Mouse (Mus musculus) skeletal muscle tissue, postnatal 0 days (tissue): ENCODE measurements around the gene Pole3. TPM values are rescaled to one million over a fixed set of nuclear protein-coding genes. Genes with fewer than 3 reads are reported as not detected.

ENCODE experiments used
- polyA plus RNA-seq: library from polyadenylated mRNA; unstranded; fragments of >200 nt; fragmentation: Nextera tagmentation; extraction: Ambion mirVana; gene quantifications from 2 replicates; pipeline ENCODE4 v1.2.1, GENCODE M21; 2015

The Pole3 gene
- 31.7 and 36.3 TPM in 2 replicates for polyA plus RNA-seq

DNA sequence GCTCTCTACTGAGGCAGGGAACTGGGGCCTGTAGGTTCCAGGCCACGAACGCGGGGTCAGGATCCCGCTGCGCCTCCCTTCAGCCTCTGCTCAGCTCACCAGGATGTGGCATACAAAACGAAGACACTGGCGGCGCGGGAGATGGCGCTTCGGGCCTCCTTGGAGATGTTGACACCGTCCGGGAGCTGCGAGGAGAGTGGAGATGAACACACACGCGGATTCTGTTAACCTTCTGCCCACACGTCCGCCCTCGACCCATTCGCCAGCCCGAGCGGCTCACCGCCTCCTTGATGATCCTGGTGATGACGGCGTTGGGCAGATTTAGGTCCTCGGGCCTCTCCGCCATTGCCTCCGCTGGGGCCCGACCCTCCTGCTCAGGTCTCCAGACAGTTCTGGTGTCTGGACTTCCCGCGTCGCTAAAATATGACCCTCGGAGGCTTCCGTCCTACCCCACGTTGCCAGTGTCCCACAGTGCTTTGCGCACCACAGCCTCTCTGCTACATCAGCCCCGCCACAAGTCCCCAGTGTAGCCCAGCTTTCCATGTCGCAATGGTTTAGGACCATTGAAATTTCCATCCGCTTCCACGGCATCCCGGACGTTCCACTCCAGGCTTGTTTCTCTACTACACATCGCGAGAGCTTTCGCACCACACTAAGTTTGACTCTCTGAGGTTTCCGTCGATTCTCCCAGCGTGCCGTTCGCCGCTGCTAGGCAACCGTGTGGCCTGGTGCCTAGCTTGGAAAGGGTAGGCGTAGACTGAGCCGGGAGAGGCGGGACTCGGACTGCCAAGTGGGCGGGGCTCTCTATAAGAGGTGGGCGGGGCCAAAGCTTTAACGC lies at the start of gene Pole3, which contains the start of gene 4933430I17Rik:
Gene Pole3, minus strand, starts transcription at position 418 of the 838 bp plus-strand sequence.
Gene 4933430I17Rik, plus strand, starts transcription at position 719 of the 838 bp plus-strand sequence.

DNA sequence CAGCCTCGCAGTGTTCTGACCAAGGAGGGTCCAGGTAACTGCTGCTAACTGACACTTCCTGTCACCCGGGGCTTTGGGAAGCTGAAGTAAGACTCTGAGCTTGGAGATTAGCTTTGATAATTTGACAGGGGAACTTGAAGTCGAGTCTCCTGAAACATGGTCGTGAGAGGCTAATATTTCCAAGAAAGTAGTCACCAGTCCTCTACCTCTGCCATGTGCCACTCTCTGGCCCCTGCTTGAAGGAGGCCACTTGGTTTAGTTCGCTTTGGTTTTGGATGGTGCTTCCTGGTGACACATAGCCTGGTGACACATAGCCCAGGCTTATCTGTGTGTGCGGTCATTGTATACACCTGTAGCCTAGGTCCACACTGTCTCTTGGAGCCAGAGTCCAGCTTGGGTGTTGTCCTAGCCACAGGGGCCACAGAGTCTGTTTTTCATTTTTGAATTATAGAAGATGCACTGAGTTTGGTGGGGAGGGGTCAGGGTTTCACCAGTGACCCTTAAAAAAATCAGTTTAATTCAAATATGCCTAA lies 35.0 kb upstream of the Pole3 start, which contains the start of gene Rgs3:
Gene Rgs3, plus strand, starts transcription at position 51 of the 533 bp plus-strand sequence.

DNA sequence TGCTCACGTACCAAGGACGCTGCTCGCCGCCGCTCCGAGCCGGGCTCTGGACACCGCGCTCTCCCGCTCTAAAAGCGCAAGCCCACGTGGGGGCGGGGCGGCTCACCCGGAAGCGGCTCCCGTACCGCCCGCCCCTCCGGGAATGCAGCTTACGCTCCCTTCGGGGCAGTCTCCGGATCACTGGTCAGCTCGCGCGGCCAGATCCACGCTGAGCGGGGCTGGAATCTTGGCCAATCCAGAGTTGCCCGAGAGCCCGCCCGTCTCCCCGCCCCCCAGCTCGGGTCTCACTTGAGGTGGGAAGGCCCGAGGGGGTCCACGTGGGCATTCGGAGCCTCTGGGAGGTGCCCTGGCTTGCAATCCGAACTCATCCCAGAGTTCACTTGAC lies 5.0 kb downstream of the Pole3 start, which contains the start of gene Alad:
Gene Alad, minus strand, starts transcription at position 70 of the 385 bp plus-strand sequence.

DNA sequence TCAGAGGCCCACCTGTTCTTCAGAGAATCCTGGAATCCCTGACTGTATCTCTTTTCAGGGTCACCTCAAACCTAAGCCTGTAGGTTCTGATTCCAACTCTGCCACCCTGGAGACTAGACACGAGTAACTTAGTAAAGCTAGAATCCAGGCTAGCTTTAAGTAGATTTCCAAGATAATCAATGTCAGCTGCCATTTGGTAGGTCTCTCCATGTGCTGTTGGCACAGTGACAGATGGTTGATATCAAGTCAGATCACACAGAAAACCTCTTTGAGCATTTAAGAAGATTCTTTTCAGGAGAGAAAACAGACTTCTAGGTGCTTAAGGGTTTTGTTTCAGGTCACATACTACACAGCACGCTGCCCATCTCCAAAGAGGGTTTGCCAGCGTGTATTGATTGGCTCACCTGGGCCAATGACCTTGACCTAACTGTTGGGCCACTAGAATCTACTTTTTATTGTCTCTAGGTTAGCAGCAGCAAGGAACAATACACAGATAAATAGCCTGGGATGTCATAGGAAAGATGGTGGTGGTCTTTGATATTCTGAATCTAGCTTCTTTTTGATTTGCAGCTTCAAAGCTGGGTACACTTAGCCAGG lies 21.4 kb downstream of the Pole3 start, which contains the start of gene Hdhd3:
Gene Hdhd3, minus strand, starts transcription at position 94 of the 597 bp plus-strand sequence.

DNA sequence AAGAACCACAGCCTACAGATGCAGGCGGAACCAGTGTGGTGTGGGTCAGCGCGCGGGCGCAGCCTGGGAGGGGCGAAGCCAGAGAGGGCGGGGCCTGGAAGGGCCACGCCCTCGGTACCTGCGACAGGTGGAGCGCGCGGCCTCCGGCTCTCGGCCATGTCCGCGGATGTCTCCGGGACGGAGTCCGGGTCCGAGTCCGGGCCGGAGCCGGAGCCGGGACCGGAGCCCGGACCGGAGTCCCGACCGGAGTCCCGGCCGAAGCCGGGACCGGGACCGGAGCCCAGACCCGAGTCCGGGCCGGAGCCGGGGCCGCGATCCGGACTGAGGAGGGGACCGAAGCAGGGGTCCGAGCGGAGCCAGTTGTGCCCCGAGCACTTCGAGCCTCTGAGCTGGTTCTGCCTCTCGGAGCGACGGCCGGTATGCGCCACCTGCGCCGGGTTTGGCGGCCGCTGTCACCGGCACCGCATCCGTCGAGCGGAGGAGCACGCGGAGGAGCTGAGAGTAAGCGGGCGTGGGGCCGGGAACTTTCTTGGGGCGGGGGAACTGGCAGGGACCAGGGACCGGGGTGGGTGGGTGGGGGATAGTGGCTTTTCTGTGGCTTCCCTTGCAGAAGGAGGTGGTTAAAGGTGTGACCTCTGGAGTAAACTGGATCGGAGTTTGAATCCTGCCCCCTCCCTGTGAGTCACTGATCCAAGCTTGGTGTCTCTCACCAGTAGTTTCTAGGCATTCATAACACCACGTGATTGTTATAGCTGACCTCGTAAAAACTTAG lies 44.7 kb downstream of the Pole3 start, which contains the start of gene Bspry:
Gene Bspry, plus strand, starts transcription at position 117 of the 772 bp plus-strand sequence.

Other genes with a start within 250 kb of the Pole3 start
- 12.3 and 14.4 TPM in 2 replicates for gene Fkbp15, start 164.5 kb downstream of the Pole3 start, polyA plus RNA-seq
- 17.1 and 20.6 TPM in 2 replicates for gene Slc31a1, start 164.3 kb downstream of the Pole3 start, polyA plus RNA-seq
- 79.4 and 92.8 TPM in 2 replicates for gene Cdc26, start 116.4 kb downstream of the Pole3 start, polyA plus RNA-seq
- gene Prpf4, start 116.3 kb downstream of the Pole3 start, polyA plus RNA-seq, result 9.2 and 10.2 TPM in 2 replicates
- not detected in 2 replicates for gene Rnf183, start 89.8 kb downstream of the Pole3 start, polyA plus RNA-seq
- gene Wdr31, start 54.2 kb downstream of the Pole3 start, polyA plus RNA-seq, result 0.84 and 0.87 TPM in 2 replicates
- 1.1 and 1.7 TPM in 2 replicates for gene Bspry, start 45.0 kb downstream of the Pole3 start, polyA plus RNA-seq
- 11.3 and 14.4 TPM in 2 replicates for gene Hdhd3, start 21.6 kb downstream of the Pole3 start, polyA plus RNA-seq
- gene Alad, start 5.2 kb downstream of the Pole3 start, polyA plus RNA-seq, result 41.6 and 49.6 TPM in 2 replicates
- gene 4933430I17Rik, start 301 bp upstream of the Pole3 start, polyA plus RNA-seq, result 0.10 TPM in 1 of 2 replicates, not detected in the other
- gene Rgs3, start 34.8 kb upstream of the Pole3 start, polyA plus RNA-seq, result 25.9 and 36.0 TPM in 2 replicates